Mouse (Mus musculus): ENCODE measurements around the gene Chordc1.
"Not testable (repeated sequence)": the region's sequence is repeated elsewhere in the genome, so short reads cannot be mapped to it uniquely, and the experiment has no call there.

Chordc1 gene

GRCm38 (mm10) chr9:18291571-18292429 is at the start of gene Chordc1:
Gene Chordc1 (plus strand): TSS chr9:18292125.
- DNase-seq (ENCODE audit: extremely low spot score, low spot score): peak; percentile 96

GRCm38 (mm10) chr9:18275901-18276300 is 16.0 kb upstream of the Chordc1 start:
- no peak for DNase-seq (ENCODE audit: extremely low spot score, low spot score)

DNA sequence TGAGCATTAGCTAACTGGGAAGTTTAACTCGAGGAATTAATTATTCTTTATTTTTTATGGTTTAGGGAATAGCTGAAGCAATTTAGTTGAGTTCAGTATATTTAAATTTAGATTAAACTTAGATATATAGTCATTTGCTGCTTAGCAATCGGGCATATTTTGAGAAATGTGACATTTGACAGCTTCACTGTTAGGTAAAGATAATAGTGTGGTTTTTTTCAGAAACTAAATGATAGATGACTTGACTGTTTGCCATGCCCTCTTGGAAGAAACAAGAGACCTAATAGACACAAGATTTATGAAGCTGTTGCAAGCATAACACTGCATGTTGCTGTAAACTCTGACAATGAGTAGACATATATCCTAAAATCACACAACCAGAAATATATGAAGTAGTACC is 15.1 kb upstream of the Chordc1 start:
- no peak for DNase-seq (ENCODE audit: extremely low spot score, low spot score)

- DNase-seq (ENCODE audit: extremely low spot score, low spot score): no peak
These were observed 14.4 kb upstream of the Chordc1 start for GRCm38 (mm10) chr9:18277497-18277896.

GRCm38 (mm10) chr9:18278693-18279092 is 13.2 kb upstream of the Chordc1 start:
- not testable (repeated sequence) for DNase-seq (ENCODE audit: extremely low spot score, low spot score)

GRCm38 (mm10) chr9:18292443-18292922 is 558 bp downstream of the Chordc1 start:
- DNase-seq (ENCODE audit: extremely low spot score, low spot score): no peak

DNA sequence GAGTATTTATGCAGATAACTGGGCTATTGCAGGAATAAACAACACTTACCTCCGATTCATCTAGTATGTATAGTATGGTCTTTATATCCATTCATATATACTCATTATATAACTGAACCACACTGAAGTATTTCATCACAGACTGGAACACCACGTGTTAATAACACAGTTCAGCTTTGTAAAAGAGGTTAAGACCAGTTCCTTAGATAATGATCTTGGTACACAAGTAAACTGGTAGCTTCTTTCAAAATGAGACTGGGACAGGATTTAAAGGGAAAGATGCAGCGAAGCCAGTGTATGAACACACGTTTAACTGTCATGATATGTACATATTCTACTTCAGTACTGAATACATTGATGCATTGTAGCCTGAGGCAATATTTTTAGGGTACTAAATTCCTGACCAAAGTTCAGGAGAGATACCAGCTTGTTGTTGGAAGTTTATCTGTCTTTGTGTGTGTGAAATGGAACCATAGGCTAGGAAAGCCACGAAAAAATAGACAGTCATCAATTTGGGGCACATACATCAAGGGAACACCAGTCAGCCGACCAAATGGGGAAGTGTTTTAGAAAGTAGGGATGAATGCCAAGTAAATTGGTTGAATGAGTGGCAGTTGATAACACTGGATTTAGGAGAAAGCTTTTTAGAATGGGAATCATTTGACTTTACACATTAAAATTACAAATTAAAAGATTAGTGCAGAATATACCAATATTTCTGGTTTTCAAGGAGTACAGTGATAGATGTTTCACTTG is 1.3 kb downstream of the Chordc1 start:
- no peak for DNase-seq (ENCODE audit: extremely low spot score, low spot score)

DNA sequence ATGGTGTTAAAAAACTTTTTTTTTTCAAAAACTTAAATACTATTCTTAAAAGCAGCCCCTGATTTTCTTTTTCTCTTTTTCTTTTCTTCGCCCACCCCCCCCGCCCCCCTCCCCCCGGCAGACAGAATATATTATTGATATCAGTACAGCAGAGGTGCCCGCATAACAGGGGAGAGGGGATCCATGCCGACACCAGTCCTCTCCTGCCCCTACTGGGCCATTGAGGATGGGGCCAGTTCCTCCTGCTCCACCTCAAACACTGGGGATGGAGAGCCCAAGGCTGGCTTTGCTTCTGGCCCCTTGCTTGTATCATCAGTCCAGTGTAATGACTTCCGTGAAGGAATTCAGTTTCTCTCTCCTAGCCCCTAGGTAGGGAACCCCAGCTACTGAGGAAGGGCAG is 6.4 kb downstream of the Chordc1 start:
- DNase-seq (ENCODE audit: extremely low spot score, low spot score): no peak

GRCm38 (mm10) chr9:18319990-18320389 is 28.1 kb downstream of the Chordc1 start:
- DNase-seq (ENCODE audit: extremely low spot score, low spot score): no peak
